In genomic region chr11:52094568-52094967, GRCm38 (mm10) we compare ENCODE assay signal across 16 mouse cellular contexts. TPM values are rescaled to one million over a fixed set of nuclear protein-coding genes. Genes with fewer than 3 reads are reported as not detected.
DNase-seq lines count a peak whose midpoint lies in the region; ATAC-seq lines count a peak whose summit lies in the region.
"Had no signal": no experiment of that assay in that cellular context is flagged by ENCODE, and none has a peak within 500 bp of the region (broad histone marks: within the 10 kb centered on the region; RNA-seq: fewer than 3 reads in every experiment).

No protein-coding gene starts in this region.

- H3K4me3 ChIP-seq in hindbrain, embryonic 13.5 days, result no peak overlapping the region
- no peak overlapping the region for H3K4me3 ChIP-seq in hindbrain, embryonic 11.5 days (ENCODE audit: low read depth, low read length)
- H3K4me3 ChIP-seq: embryonic facial prominence, embryonic 12.5 days; forebrain, embryonic 12.5 days had no signal

- DNase-seq in adrenal gland, postnatal 14 days, result peak; percentile 34
- DNase-seq in adrenal gland, postnatal 25 days, result no peak
- DNase-seq in hindbrain, embryonic 11.5 days (ENCODE audit: low spot score), result no peak
- peak; percentile 84 for DNase-seq in adipocyte (ENCODE audit: low spot score)
- peak; percentile 85 for DNase-seq in large intestine, adult 2 months (ENCODE audit: low read depth, low spot score)
- DNase-seq in left cerebral cortex, postnatal 14 days (ENCODE audit: low spot score in 2 of 2), result no peak
- DNase-seq: cerebellum, adult 8-10 months; layer of hippocampus, adult 9-11 months; right cerebral cortex, postnatal 25 days had no signal

- no peak for ATAC-seq in hindbrain, embryonic 13.5 days (ENCODE audit: low FRiP score)
- ATAC-seq in hindbrain, embryonic 11.5 days (ENCODE audit: low FRiP score), result no peak
- ATAC-seq in cerebellum, adult (ENCODE audit: insufficient number of reproducible peaks, low FRiP score, low TSS enrichment), result no peak

- no peaks in the 10 kb centered on the region for H3K36me3 ChIP-seq in hindbrain, embryonic 13.5 days
- no peaks in the 10 kb centered on the region for H3K36me3 ChIP-seq in hindbrain, embryonic 11.5 days (ENCODE audit: control insufficient read depth, insufficient read depth, low read length)
- H3K36me3 ChIP-seq: embryonic facial prominence, embryonic 12.5 days; forebrain, embryonic 12.5 days had no signal

- 71% methylated on average over 5 of the region's 5 CpGs for WGBS in hindbrain, embryonic 13.5 days
- WGBS in hindbrain, embryonic 11.5 days, result 61% methylated on average over 5 of the region's 5 CpGs
- WGBS in large intestine, adult 2 months, result 20% methylated on average over 5 of the region's 5 CpGs

- H3K27me3 ChIP-seq in hindbrain, embryonic 13.5 days, result no peaks in the 10 kb centered on the region
- H3K27me3 ChIP-seq in hindbrain, embryonic 11.5 days (ENCODE audit: control insufficient read depth, insufficient read depth, low read length), result no peaks in the 10 kb centered on the region
- H3K27me3 ChIP-seq: embryonic facial prominence, embryonic 12.5 days had no signal

- H3K4me1 ChIP-seq in hindbrain, embryonic 13.5 days (replicated peaks), result peaks cover 7% of the 10 kb centered on the region
- no peaks in the 10 kb centered on the region; the same call in 1 of the 2 replicates for H3K4me1 ChIP-seq in hindbrain, embryonic 11.5 days (replicated peaks; ENCODE audit: control insufficient read depth, insufficient read depth, low read length)

- intact Hi-C loops in left cerebral cortex, postnatal 14 days (cut with DNase I), result no loop called here

- H3K27ac ChIP-seq in hindbrain, embryonic 13.5 days, result no peak overlapping the region
- no peak overlapping the region for H3K27ac ChIP-seq in hindbrain, embryonic 11.5 days (ENCODE audit: low read depth, low read length)
- H3K27ac ChIP-seq: embryonic facial prominence, embryonic 12.5 days; forebrain, embryonic 12.5 days had no signal

- no peak overlapping the region for H3K4me2 ChIP-seq in hindbrain, embryonic 13.5 days
- H3K4me2 ChIP-seq in hindbrain, embryonic 11.5 days (replicated peaks; ENCODE audit: low read depth, low read length), result no peak overlapping the region
- H3K4me2 ChIP-seq: embryonic facial prominence, embryonic 12.5 days; forebrain, embryonic 12.5 days had no signal

- peak overlapping the region; percentile 39; the same call in 1 of the 2 replicates for H3K9ac ChIP-seq in hindbrain, embryonic 13.5 days
- no peak overlapping the region for H3K9ac ChIP-seq in hindbrain, embryonic 11.5 days (ENCODE audit: low read depth, low read length)
- H3K9ac ChIP-seq: embryonic facial prominence, embryonic 12.5 days; forebrain, embryonic 12.5 days had no signal

- H3K9me3 ChIP-seq in hindbrain, embryonic 13.5 days, result no peaks in the 10 kb centered on the region
- no peaks in the 10 kb centered on the region for H3K9me3 ChIP-seq in hindbrain, embryonic 11.5 days (ENCODE audit: control insufficient read depth, low read length)
- H3K9me3 ChIP-seq: embryonic facial prominence, embryonic 12.5 days; forebrain, embryonic 12.5 days had no signal

RNA-seq across cellular contexts. Expression of gene Ppp2ca, which starts 3.9 kb away (rescaled TPM):
- 75.1 and 78.2 TPM in 2 replicates for total RNA-seq in adrenal gland, postnatal 14 days (2021)
- total RNA-seq in adrenal gland, postnatal 25 days (2021), result 77.2 and 91.2 TPM in 2 replicates
- polyA plus RNA-seq in hindbrain, embryonic 13.5 days (2015; fragmentation: Nextera tagmentation; extraction: Ambion mirVana), result 122 TPM in 2 replicates
- polyA plus RNA-seq in hindbrain, embryonic 11.5 days (2014; fragmentation: Nextera tagmentation; extraction: Ambion mirVana), result 128 and 136 TPM in 2 replicates
- polyA plus RNA-seq in large intestine, adult 2 months (2012; rRNA removed), result 30.7 and 32.6 TPM in 2 replicates
- 100 to 1,000 TPM; 129 to 131 TPM for total RNA-seq in left cerebral cortex, postnatal 14 days (2021)

RNA-seq across cellular contexts. Expression of gene Olfr1373, which starts 50.8 kb away (rescaled TPM):
- not detected in 2 replicates for total RNA-seq in adrenal gland, postnatal 14 days (2021)
- total RNA-seq in adrenal gland, postnatal 25 days (2021), result not detected in 2 replicates
- polyA plus RNA-seq in hindbrain, embryonic 13.5 days (2015; fragmentation: Nextera tagmentation; extraction: Ambion mirVana), result not detected in 2 replicates
- polyA plus RNA-seq in hindbrain, embryonic 11.5 days (2014; fragmentation: Nextera tagmentation; extraction: Ambion mirVana), result not detected in 2 replicates
- not detected in 2 replicates for polyA plus RNA-seq in large intestine, adult 2 months (2012; rRNA removed)
- not detected for total RNA-seq in left cerebral cortex, postnatal 14 days (2021)
- total RNA-seq: monocyte, adult 5-6 weeks had no signal
- polyA plus RNA-seq: embryonic facial prominence, embryonic 12.5 days; forebrain, embryonic 12.5 days; intestine, embryonic 14.5 days; limb, embryonic 11.5 days had no signal

Comparison
In these comparisons a context has a peak if more than half of its experiments do, and no peak if none do; other contexts are left out.
1. DNase-seq: peak in adrenal gland, postnatal 14 days (single experiment), adipocyte (single experiment) and large intestine, adult 2 months (single experiment); none in adrenal gland, postnatal 25 days (single experiment), hindbrain, embryonic 11.5 days (single experiment) and left cerebral cortex, postnatal 14 days (0 of 2).